Mouse (Mus musculus) stomach, postnatal 0 days (tissue): ENCODE results near the gene Mast4. TPM values are rescaled to one million over a fixed set of nuclear protein-coding genes. Genes with fewer than 3 reads are reported as not detected.

ENCODE experiments used
- ATAC-seq: fragments of 200-750 bp; cut with Nextera tagmentation; 2 replicates; pipeline ENCODE4 v1.8.0; 2017; ENCODE audit not compliant: low FRiP score, low TSS enrichment
- DNase-seq: peaks from one replicate; pipeline ENCODE4 v3.0.0-alpha.2; 2016; ENCODE audit warnings: low spot score
- H3K27ac ChIP-seq: fragments of 300-500 bp; sonication (generic); replicated peaks from 2 replicates; pipeline ENCODE4 v1.5.1; 2014; ENCODE audit warnings: mild to moderate bottlenecking, control low read depth
- H3K27me3 ChIP-seq: fragments of 300-500 bp; sonication (generic); 2 replicates; pipeline ENCODE4 v1.6.1; 2014; ENCODE audit warnings: low read length; ENCODE audit not compliant: control insufficient read depth, insufficient read depth
- H3K36me3 ChIP-seq: fragments of 300-500 bp; sonication (generic); 2 replicates; pipeline ENCODE4 v1.6.1; 2014; ENCODE audit warnings: low read length, mixed read lengths; ENCODE audit not compliant: control insufficient read depth, insufficient read depth
- H3K4me1 ChIP-seq: fragments of 300-500 bp; sonication (generic); replicated peaks from 2 replicates; pipeline ENCODE4 v1.6.1; 2014; ENCODE audit warnings: antibody characterized with exemption; ENCODE audit not compliant: control insufficient read depth, insufficient read depth
- H3K4me2 ChIP-seq: fragments of 300-500 bp; sonication (generic); replicated peaks from 2 replicates; pipeline ENCODE4 v1.6.1; 2014; ENCODE audit warnings: low read depth, mild to moderate bottlenecking, control low read depth, moderate library complexity
- H3K4me3 ChIP-seq: fragments of 300-500 bp; sonication (generic); 2 replicates; pipeline ENCODE4 v1.5.1; 2014; ENCODE audit warnings: low read depth, low read length, control low read depth
- H3K9ac ChIP-seq: fragments of 300-500 bp; sonication (generic); 2 replicates; pipeline ENCODE4 v1.6.1; 2014; ENCODE audit warnings: mild to moderate bottlenecking, low read length, control low read depth, mixed read lengths
- H3K9me3 ChIP-seq: fragments of 300-500 bp; sonication (generic); 2 replicates; pipeline ENCODE4 v1.6.1; 2016; ENCODE audit warnings: low read length; ENCODE audit not compliant: control insufficient read depth
- CTCF ChIP-seq: IDR thresholded peaks from 2 replicates; pipeline ENCODE4 v1.5.1; 2016; ENCODE audit warnings: antibody characterized with exemption, low read depth, mild to moderate bottlenecking, moderate library complexity
- EP300 ChIP-seq: optimal IDR thresholded peaks from 2 replicates; pipeline ENCODE3; 2016; ENCODE audit warnings: antibody characterized with exemption
- WGBS: fragments of 180-500 bp; shearing (Covaris S2); extraction: QIAGEN DNeasy Blood & Tissue Kit; methylation state at CpG from one replicate; pipeline ENCODE4 v1.1.7; 2014; 5-methylcytosine and 5-hydroxymethylcytosine counted together
- polyA plus RNA-seq: library from polyadenylated mRNA; unstranded; fragments of >200 nt; fragmentation: Nextera tagmentation; extraction: Ambion mirVana; gene quantifications from 2 replicates; pipeline ENCODE4 v1.2.1, GENCODE M21; 2015

Mast4 gene
- polyA plus RNA-seq, 1 experiment from 2014 or later = 18.2 TPM

DNA sequence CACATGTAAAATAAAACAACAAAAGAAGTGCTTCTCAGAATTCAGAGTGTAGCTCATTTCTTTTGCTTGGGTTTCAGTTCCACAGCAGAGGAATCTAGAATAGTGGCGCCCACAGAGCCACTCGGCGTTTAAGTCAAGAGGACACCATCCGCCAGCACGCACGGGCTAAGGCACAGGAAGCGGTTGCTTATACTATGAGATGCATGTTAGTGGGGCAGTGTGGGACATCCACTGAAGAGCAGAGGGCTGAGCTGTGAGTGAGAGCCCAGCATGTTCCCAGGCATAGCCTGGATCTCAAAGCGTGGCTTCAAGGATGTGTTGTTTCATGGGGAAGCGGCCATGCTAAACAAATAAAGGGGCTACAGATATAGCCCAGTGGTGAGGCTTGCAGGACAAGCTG is 214.6 kb downstream of the Mast4 start:
- H3K4me3 ChIP-seq = no peak overlapping the region
- no peaks in the 10 kb centered on the region for H3K27me3 ChIP-seq
- no peak overlapping the region for H3K9ac ChIP-seq
- TF ChIP-seq CTCF (no peak), EP300 (no peak)
- H3K4me1 ChIP-seq = no peaks in the 10 kb centered on the region
- DNase-seq (no peak), ATAC-seq (no peak)
- H3K27ac ChIP-seq = no peak overlapping the region
- H3K36me3 ChIP-seq = no peaks in the 10 kb centered on the region
- WGBS = 84% methylated on average over 9 of the region's 9 CpGs
- H3K4me2 ChIP-seq = no peak overlapping the region
- H3K9me3 ChIP-seq = no peaks in the 10 kb centered on the region

DNA sequence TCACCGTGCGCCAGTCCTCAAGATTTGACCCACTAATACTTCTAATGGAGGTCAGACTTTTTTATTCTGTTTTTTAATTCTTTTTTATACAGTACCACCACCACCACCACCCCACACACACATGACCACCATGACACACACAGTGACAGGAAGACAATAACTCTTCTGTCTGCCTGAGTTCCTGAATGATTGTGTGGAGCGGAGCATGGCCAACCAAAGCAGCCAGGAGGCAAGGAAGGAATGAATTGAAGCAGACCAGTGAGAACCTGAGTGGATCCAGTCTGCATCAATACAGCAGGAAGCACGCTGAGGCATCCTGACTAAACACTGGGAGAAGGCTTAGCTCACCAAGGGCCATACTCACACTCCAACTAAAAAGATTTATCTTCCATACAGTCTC is 219.2 kb downstream of the Mast4 start:
- TF ChIP-seq CTCF (no peak), EP300 (no peak)
- 85% methylated on average over 4 of the region's 4 CpGs for WGBS
- H3K9me3 ChIP-seq = no peaks in the 10 kb centered on the region
- DNase-seq (no peak), ATAC-seq (no peak)
- H3K36me3 ChIP-seq = no peaks in the 10 kb centered on the region
- H3K27ac ChIP-seq = no peak overlapping the region
- peaks cover 6% of the 10 kb centered on the region; the same call in 1 of the 2 replicates for H3K4me1 ChIP-seq
- no peak overlapping the region for H3K4me2 ChIP-seq
- no peak overlapping the region for H3K4me3 ChIP-seq
- H3K9ac ChIP-seq = no peak overlapping the region
- H3K27me3 ChIP-seq = no peaks in the 10 kb centered on the region

DNA sequence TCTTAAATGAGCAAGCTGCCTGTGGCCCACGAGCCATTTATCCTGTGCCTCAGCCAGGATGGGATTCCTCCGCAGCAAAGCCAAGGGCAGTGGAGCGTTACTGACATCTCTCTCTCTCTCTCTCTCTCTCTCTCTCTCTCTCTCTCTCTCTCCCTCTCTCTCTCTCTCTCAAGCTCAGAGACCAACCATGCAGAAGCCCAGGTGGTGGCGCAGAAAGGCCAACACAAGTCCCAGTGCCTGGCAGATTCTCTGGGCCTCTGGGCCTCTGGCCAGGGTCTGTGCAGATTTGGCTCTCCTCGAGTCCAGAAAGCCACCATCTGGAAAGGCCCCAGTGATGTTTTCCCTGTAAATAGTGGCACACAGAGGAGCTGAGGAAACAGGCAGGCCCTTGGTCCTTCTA is 220.0 kb downstream of the Mast4 start:
- H3K27ac ChIP-seq = no peak overlapping the region; the same call in 1 of the 2 replicates

DNA sequence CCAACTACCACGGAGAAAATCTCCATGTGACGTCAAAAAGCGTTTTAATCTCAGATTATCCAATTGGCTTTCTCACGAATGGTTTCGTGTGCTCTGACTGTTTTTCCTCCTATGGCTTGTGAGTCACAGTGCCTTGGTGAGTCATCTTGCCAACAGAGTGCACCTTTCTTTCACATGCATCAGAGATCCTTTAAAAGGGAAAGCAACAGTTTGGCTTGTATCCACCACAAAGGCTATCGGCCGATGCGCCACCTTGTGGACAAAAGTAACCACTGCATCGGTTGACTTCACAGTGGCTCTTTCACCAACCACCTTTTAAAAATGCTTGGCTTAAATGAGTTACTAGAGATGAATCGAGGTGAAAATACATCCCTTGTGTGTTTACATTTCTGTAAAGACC is 224.4 kb downstream of the Mast4 start:
- peak; percentile 81 for DNase-seq
- Histone ChIP-seq H3K4me3 (no peak overlapping the region), H3K4me1 (peaks cover 6% of the 10 kb centered on the region; the same call in 1 of the 2 replicates), H3K4me2 (0 out of 2 replicates have a peak overlapping the region, but pooled peaks have one; percentile 20), H3K9ac (no peak overlapping the region), H3K9me3 (no peaks in the 10 kb centered on the region), H3K36me3 (no peaks in the 10 kb centered on the region), H3K27ac (0 out of 2 replicates have a peak overlapping the region, but pooled peaks have one; percentile 49), H3K27me3 (no peaks in the 10 kb centered on the region)
- 17% methylated on average over 10 of the region's 10 CpGs for WGBS
- TF ChIP-seq CTCF (peak; percentile 97), EP300 (no peak)
- peak; percentile 94 for ATAC-seq

More for the DNA sequence above, 220.0 kb downstream of the Mast4 start:
- Histone ChIP-seq H3K9ac (no peak overlapping the region), H3K4me2 (no peak overlapping the region), H3K4me1 (peaks cover 6% of the 10 kb centered on the region; the same call in 1 of the 2 replicates), H3K27me3 (no peaks in the 10 kb centered on the region), H3K4me3 (no peak overlapping the region), H3K9me3 (no peaks in the 10 kb centered on the region), H3K36me3 (no peaks in the 10 kb centered on the region)
- DNase-seq = peak; percentile 38
- TF ChIP-seq CTCF = no peak
- TF ChIP-seq EP300 = no peak
- 35% methylated on average over 5 of the region's 5 CpGs for WGBS
- no peak for ATAC-seq

DNA sequence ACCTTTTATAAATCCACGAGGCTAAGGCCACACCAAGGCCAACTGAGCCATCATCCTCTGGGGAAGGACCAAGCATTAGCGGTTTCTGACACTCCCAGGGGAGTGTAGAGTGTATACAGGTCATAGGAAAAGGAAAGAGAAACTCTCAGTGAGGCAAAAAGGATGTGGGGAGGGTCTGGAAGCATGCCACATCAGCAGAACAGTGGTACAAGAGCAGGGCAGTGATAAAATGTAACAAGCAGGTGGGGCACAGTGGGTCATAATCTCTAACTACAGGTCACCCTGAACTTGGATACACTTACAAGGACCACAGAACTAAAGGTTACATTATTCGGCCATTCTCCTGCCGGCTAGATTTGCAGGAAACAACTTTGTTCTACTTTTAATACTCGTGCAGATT is 226.9 kb downstream of the Mast4 start:
- no peaks in the 10 kb centered on the region for H3K9me3 ChIP-seq
- no peak overlapping the region for H3K27ac ChIP-seq
- H3K27me3 ChIP-seq = no peaks in the 10 kb centered on the region
- H3K4me1 ChIP-seq = peaks cover 6% of the 10 kb centered on the region; the same call in 1 of the 2 replicates
- no peak for TF ChIP-seq EP300
- TF ChIP-seq CTCF = no peak
- H3K36me3 ChIP-seq = no peaks in the 10 kb centered on the region
- DNase-seq (no peak), ATAC-seq (no peak)
- H3K4me2 ChIP-seq = no peak overlapping the region
- H3K4me3 ChIP-seq = no peak overlapping the region
- no peak overlapping the region for H3K9ac ChIP-seq
- 78% methylated on average over 5 of the region's 5 CpGs for WGBS

DNA sequence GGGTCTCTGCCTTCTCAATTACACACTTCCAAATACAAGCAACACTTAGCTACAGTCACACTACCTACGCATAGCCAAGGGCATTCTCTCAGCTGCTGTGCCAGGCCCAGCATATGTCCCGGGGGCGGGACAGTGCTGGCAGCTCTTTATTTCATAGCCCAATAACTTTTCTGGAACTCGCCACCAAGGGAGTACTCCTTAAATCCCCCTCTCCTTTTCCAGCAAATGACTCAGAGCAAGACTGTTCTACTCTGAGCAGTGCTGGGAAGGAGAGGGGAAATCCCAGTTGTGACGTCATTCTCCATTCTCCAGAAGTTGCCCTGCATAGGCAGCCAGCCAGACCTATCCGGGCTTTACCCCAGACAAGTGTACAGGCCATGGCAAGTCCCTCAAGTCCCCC is 231.7 kb downstream of the Mast4 start:
- ATAC-seq (peak; percentile 75), DNase-seq (no peak)
- H3K27ac ChIP-seq = no peak overlapping the region
- no peaks in the 10 kb centered on the region for H3K9me3 ChIP-seq
- H3K4me2 ChIP-seq = no peak overlapping the region
- H3K27me3 ChIP-seq = no peaks in the 10 kb centered on the region
- H3K9ac ChIP-seq = no peak overlapping the region
- H3K4me3 ChIP-seq = no peak overlapping the region
- TF ChIP-seq CTCF (no peak), EP300 (no peak)
- no peaks in the 10 kb centered on the region for H3K36me3 ChIP-seq
- H3K4me1 ChIP-seq = no peaks in the 10 kb centered on the region
- WGBS = 49% methylated on average over 6 of the region's 6 CpGs
